Comparison of ENCODE assay signal across 13 mouse cellular contexts in genomic region chr11:68195693-68196176, GRCm38 (mm10).
DNase-seq lines count a peak whose midpoint lies in the region; ATAC-seq and TF ChIP-seq lines count a peak whose summit lies in the region.
"Had no signal": no experiment of that assay in that cellular context is flagged by ENCODE, and none has a peak within 500 bp of the region (broad histone marks: within the 10 kb centered on the region; RNA-seq: fewer than 3 reads in every experiment).

No protein-coding gene starts in this region.

- no peaks in the 10 kb centered on the region for H3K27me3 ChIP-seq in heart, embryonic 11.5 days (ENCODE audit: control insufficient read depth, insufficient read depth, low read length)
- no peaks in the 10 kb centered on the region for H3K27me3 ChIP-seq in lung, embryonic 14.5 days (ENCODE audit: insufficient read depth, low read length)
- no peaks in the 10 kb centered on the region for H3K27me3 ChIP-seq in hindbrain, embryonic 16.5 days (replicated peaks; ENCODE audit: control insufficient read depth, insufficient read depth, low read length)
- no peaks in the 10 kb centered on the region for H3K27me3 ChIP-seq in stomach, embryonic 16.5 days (ENCODE audit: control insufficient read depth, insufficient read depth, low read length)

- H3K4me1 ChIP-seq in heart, embryonic 11.5 days (ENCODE audit: control insufficient read depth, insufficient read depth, low read length): peaks cover 28% of the 10 kb centered on the region
- peaks cover 36% of the 10 kb centered on the region for H3K4me1 ChIP-seq in lung, embryonic 14.5 days (ENCODE audit: insufficient read depth)
- H3K4me1 ChIP-seq in hindbrain, embryonic 16.5 days (ENCODE audit: control insufficient read depth, insufficient read depth, low read depth, low read length): peaks cover 18% of the 10 kb centered on the region
- H3K4me1 ChIP-seq in stomach, embryonic 16.5 days (ENCODE audit: control insufficient read depth, insufficient read depth, low read length): peaks cover 44% of the 10 kb centered on the region

- 47% methylated on average over 10 of the region's 10 CpGs for WGBS in heart, embryonic 11.5 days (ENCODE audit: insufficient replicate concordance)
- WGBS in lung, embryonic 14.5 days: 63% methylated on average over 10 of the region's 10 CpGs
- 62% methylated on average over 10 of the region's 10 CpGs for WGBS in hindbrain, embryonic 16.5 days
- WGBS in stomach, embryonic 16.5 days: 64% methylated on average over 10 of the region's 10 CpGs

- no peak for ATAC-seq in heart, embryonic 11.5 days (replicated peaks; ENCODE audit: insufficient number of reproducible peaks, low FRiP score, low TSS enrichment)
- no peak for ATAC-seq in lung, embryonic 14.5 days (ENCODE audit: insufficient read depth)
- no peak for ATAC-seq in hindbrain, embryonic 16.5 days
- no peak for ATAC-seq in stomach, embryonic 16.5 days (ENCODE audit: insufficient read depth, low FRiP score)

- H3K9me3 ChIP-seq in heart, embryonic 11.5 days (replicated peaks; ENCODE audit: control insufficient read depth, low read length): no peaks in the 10 kb centered on the region
- no peaks in the 10 kb centered on the region for H3K9me3 ChIP-seq in lung, embryonic 14.5 days (ENCODE audit: low read depth, low read length)
- H3K9me3 ChIP-seq in hindbrain, embryonic 16.5 days (ENCODE audit: control insufficient read depth, low read length): no peaks in the 10 kb centered on the region
- H3K9me3 ChIP-seq in stomach, embryonic 16.5 days (replicated peaks; ENCODE audit: control insufficient read depth, low read length): no peaks in the 10 kb centered on the region

- DNase-seq in heart, postnatal 4 days: no peak
- DNase-seq in lung, embryonic 14.5 days: no peak
- no peak for DNase-seq in lung, postnatal 36 days
- no peak for DNase-seq in kidney, adult 18-20 months
- no peak for DNase-seq in gastrocnemius, postnatal 25 days
- DNase-seq: adrenal gland, postnatal 36 days; cerebellum, adult 18-20 months; kidney, adult 2 months; layer of hippocampus, adult 9-11 months had no signal

- TF ChIP-seq CTCF in lung, embryonic 14.5 days (IDR thresholded peaks at IDR 0.05; ENCODE audit: low read depth): no peak

- no peak overlapping the region for H3K4me3 ChIP-seq in heart, embryonic 11.5 days (ENCODE audit: low read depth, low read length)
- H3K4me3 ChIP-seq in lung, embryonic 14.5 days (ENCODE audit: low read depth, low read length): no peak overlapping the region
- H3K4me3 ChIP-seq in hindbrain, embryonic 16.5 days (ENCODE audit: low read length): no peak overlapping the region
- H3K4me3 ChIP-seq in stomach, embryonic 16.5 days (replicated peaks; ENCODE audit: low read length): no peak overlapping the region

- H3K9ac ChIP-seq in heart, embryonic 11.5 days (ENCODE audit: low read depth, low read length): peak overlapping the region; percentile 43
- H3K9ac ChIP-seq in lung, embryonic 14.5 days: no peak overlapping the region
- no peak overlapping the region for H3K9ac ChIP-seq in hindbrain, embryonic 16.5 days (ENCODE audit: low read depth, low read length)
- H3K9ac ChIP-seq in stomach, embryonic 16.5 days (ENCODE audit: low read length): peak overlapping the region; percentile 40; the same call in 1 of the 2 replicates

- H3K36me3 ChIP-seq in heart, embryonic 11.5 days (ENCODE audit: control insufficient read depth, insufficient read depth, low read length): no peaks in the 10 kb centered on the region
- H3K36me3 ChIP-seq in lung, embryonic 14.5 days (ENCODE audit: insufficient read depth): no peaks in the 10 kb centered on the region
- no peaks in the 10 kb centered on the region for H3K36me3 ChIP-seq in hindbrain, embryonic 16.5 days (ENCODE audit: control insufficient read depth, insufficient read depth, low read length)
- no peaks in the 10 kb centered on the region for H3K36me3 ChIP-seq in stomach, embryonic 16.5 days (ENCODE audit: control insufficient read depth, insufficient read depth, low read length)

- peak overlapping the region; percentile 24; the same call in 1 of the 2 replicates for H3K27ac ChIP-seq in heart, embryonic 11.5 days (ENCODE audit: low read depth, low read length)
- peak overlapping the region; percentile 30; the same call in 1 of the 2 replicates for H3K27ac ChIP-seq in lung, embryonic 14.5 days (ENCODE audit: low read depth)
- 0 out of 2 replicates have a peak overlapping the region, but pooled peaks have one; percentile 14 for H3K27ac ChIP-seq in hindbrain, embryonic 16.5 days (ENCODE audit: low read depth, low read length)
- peak overlapping the region; percentile 55 for H3K27ac ChIP-seq in stomach, embryonic 16.5 days (ENCODE audit: low read length)
- H3K27ac ChIP-seq: macrophage had no signal

- H3K4me2 ChIP-seq in heart, embryonic 11.5 days: no peak overlapping the region
- H3K4me2 ChIP-seq in lung, embryonic 14.5 days: no peak overlapping the region
- no peak overlapping the region for H3K4me2 ChIP-seq in hindbrain, embryonic 16.5 days (ENCODE audit: low read length)
- H3K4me2 ChIP-seq in stomach, embryonic 16.5 days (ENCODE audit: low read depth, low read length): no peak overlapping the region

Comparison
In these comparisons a context has a peak if more than half of its experiments do, and no peak if none do; other contexts are left out.
1. H3K9ac ChIP-seq: peak in heart, embryonic 11.5 days (single experiment) and stomach, embryonic 16.5 days (single experiment); none in lung, embryonic 14.5 days (single experiment) and hindbrain, embryonic 16.5 days (single experiment).
2. Peak in every context shown above with its lines, with median percentiles within 50 percentile points of each other: H3K27ac ChIP-seq.